Mouse (Mus musculus) hindbrain, postnatal 0 days (tissue): ENCODE data around the gene Scn5a. TPM values are rescaled to one million over a fixed set of nuclear protein-coding genes. Genes with fewer than 3 reads are reported as not detected.
A peak's percentile ranks its signal among the peaks of the same experiment; 100 is the strongest.

Experiments used
- ATAC-seq: fragments of 200-750 bp; cut with Nextera tagmentation; 2 replicates; pipeline ENCODE4 v1.8.0; 2017; ENCODE audit warnings: mild to moderate bottlenecking, moderate TSS enrichment, moderate library complexity
- DNase-seq: peaks from one replicate; pipeline ENCODE4 v3.0.0-alpha.2; 2015; ENCODE audit warnings: low spot score
- H3K27ac ChIP-seq: fragments of 300-500 bp; sonication (generic); 2 replicates; pipeline ENCODE4 v1.5.1; 2014; ENCODE audit warnings: mild to moderate bottlenecking
- H3K27me3 ChIP-seq: fragments of 300-500 bp; sonication (generic); 2 replicates; pipeline ENCODE4 v1.6.1; 2014; ENCODE audit warnings: low read length, mixed read lengths; ENCODE audit not compliant: insufficient read depth
- H3K36me3 ChIP-seq: fragments of 300-500 bp; sonication (generic); 2 replicates; pipeline ENCODE4 v1.6.1; 2014; ENCODE audit warnings: low read length, mixed read lengths; ENCODE audit not compliant: insufficient read depth
- H3K4me1 ChIP-seq: fragments of 300-500 bp; sonication (generic); 2 replicates; pipeline ENCODE4 v1.6.1; 2014; ENCODE audit warnings: antibody characterized with exemption, low read length, mixed read lengths; ENCODE audit not compliant: insufficient read depth
- H3K4me2 ChIP-seq: fragments of 300-500 bp; sonication (generic); 2 replicates; pipeline ENCODE4 v1.6.1; 2014; ENCODE audit warnings: low read depth, mild to moderate bottlenecking, low read length, moderate library complexity, mixed read lengths
- H3K4me3 ChIP-seq: fragments of 300-500 bp; sonication (generic); 2 replicates; pipeline ENCODE4 v1.5.1; 2014; ENCODE audit warnings: low read length
- H3K9ac ChIP-seq: fragments of 300-500 bp; sonication (generic); replicated peaks from 2 replicates; pipeline ENCODE4 v1.6.1; 2014; ENCODE audit warnings: mild to moderate bottlenecking, low read length, moderate library complexity, mixed read lengths
- H3K9me3 ChIP-seq: fragments of 300-500 bp; sonication (generic); 2 replicates; pipeline ENCODE4 v1.6.1; 2016; ENCODE audit warnings: low read length, mixed read lengths
- CTCF ChIP-seq: IDR thresholded peaks from 2 replicates; pipeline ENCODE4 v1.5.1; 2016; ENCODE audit warnings: antibody characterized with exemption, control low read depth, low read depth
- WGBS: fragments of 180-500 bp; shearing (Covaris S2); extraction: QIAGEN DNeasy Blood & Tissue Kit; methylation state at CpG from one replicate; pipeline ENCODE4 v1.1.7; 2014; 5-methylcytosine and 5-hydroxymethylcytosine counted together
- polyA plus RNA-seq: library from polyadenylated mRNA; unstranded; fragments of >200 nt; fragmentation: Nextera tagmentation; extraction: Ambion mirVana; gene quantifications from 2 replicates; pipeline ENCODE4 v1.2.1, GENCODE M21; 2015
- total RNA-seq: library from RNA; depleted of rRNA; stranded (reverse); fragments of >200 nt; gene quantifications from 2 replicates; pipeline ENCODE4 v1.2.3, GENCODE M21; 2014

Gene Scn5a
- total and polyA plus RNA-seq, 2 experiments from 2014 or later = 0.24 to 1.5 TPM

DNA sequence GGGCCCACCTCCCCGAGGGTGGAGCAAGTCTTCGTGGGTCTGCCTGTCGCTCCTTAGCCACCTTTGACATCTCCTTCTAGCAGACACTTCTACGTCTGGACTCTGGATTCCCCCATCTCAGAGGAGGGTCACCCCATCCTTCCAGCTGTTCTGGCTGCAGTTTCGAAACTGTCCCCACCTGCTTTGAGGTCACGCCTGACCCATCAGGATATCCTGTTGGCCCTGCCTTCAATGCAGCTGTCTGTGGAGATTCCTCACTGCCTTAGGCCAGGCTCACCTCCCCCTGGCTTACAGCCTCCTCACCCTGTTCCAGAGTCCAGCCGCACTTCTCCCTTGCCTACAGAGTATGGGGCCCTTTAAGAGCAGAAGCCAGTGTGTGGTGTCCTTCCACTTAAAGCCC lies 79.9 kb downstream of the Scn5a start:
- 89% methylated on average over 7 of the region's 7 CpGs for WGBS
- no peak for TF ChIP-seq CTCF
- Histone ChIP-seq H3K4me1 (no peaks in the 10 kb centered on the region), H3K9me3 (no peaks in the 10 kb centered on the region), H3K4me3 (no peak overlapping the region), H3K27me3 (no peaks in the 10 kb centered on the region), H3K27ac (no peak overlapping the region), H3K4me2 (no peak overlapping the region), H3K36me3 (no peaks in the 10 kb centered on the region), H3K9ac (no peak overlapping the region)
- ATAC-seq = no peak
- no peak for DNase-seq

DNA sequence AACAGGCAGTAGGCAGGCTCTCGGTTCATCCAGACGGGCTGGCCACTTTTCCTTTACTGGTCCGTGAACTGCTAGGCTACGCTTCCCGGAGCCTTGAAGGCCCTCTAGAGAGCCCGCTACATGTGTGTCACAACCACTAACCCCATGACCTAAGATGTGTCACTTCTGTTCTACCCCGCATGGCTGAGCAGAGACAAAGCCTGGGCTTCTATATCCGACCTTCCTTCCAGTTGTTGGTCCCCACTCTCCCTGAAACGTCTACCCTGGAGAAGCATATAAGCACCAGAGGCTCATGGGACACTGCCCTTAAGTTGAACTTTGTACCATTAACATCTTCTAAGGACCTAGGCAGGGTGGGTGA lies 80.6 kb downstream of the Scn5a start:
- DNase-seq (no peak), ATAC-seq (no peak)
- Histone ChIP-seq H3K4me3 (no peak overlapping the region), H3K9ac (no peak overlapping the region), H3K4me1 (no peaks in the 10 kb centered on the region), H3K27ac (no peak overlapping the region), H3K4me2 (no peak overlapping the region), H3K36me3 (no peaks in the 10 kb centered on the region), H3K9me3 (no peaks in the 10 kb centered on the region), H3K27me3 (no peaks in the 10 kb centered on the region)
- no peak for TF ChIP-seq CTCF
- 75% methylated on average over 9 of the region's 9 CpGs for WGBS

DNA sequence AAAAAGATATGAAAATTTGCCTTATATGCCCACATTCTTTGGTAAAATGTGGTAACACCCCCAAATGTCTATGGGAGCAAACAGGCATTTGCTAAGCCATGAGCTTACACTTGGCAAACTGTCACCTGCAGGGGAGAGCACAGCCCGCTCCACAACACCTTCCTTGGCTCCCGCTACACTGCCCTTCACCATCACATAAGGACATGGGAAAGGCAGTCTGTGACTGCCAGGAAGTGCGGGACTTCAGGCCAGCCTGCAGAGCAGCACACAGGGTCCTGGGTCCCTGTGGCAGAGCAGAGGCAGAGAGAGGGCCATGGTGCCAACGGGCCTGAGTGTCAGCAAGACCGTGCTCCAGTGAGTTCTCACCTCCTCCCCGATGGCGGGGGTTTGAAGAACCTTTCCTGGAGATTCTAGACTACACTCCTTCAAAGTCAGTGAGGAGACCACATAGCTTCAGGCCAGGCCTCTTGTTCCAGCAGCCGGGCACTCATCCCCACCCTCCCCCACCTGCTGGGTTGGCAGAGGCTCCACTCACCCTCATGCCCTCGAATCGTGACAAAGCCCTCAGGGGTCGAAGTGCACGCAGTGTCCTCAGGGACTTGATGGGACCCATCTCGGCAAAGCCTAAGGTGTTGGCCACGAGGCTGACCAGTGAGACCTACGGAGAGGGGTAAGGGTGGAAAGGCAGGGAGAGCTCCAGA lies 81.1 kb downstream of the Scn5a start:
- ATAC-seq (no peak), DNase-seq (no peak)
- Histone ChIP-seq H3K9me3 (no peaks in the 10 kb centered on the region), H3K36me3 (no peaks in the 10 kb centered on the region), H3K4me3 (no peak overlapping the region), H3K4me1 (no peaks in the 10 kb centered on the region), H3K4me2 (no peak overlapping the region), H3K9ac (no peak overlapping the region), H3K27me3 (no peaks in the 10 kb centered on the region), H3K27ac (no peak overlapping the region)
- TF ChIP-seq CTCF = no peak
- WGBS = 85% methylated on average over 15 of the region's 15 CpGs

DNA sequence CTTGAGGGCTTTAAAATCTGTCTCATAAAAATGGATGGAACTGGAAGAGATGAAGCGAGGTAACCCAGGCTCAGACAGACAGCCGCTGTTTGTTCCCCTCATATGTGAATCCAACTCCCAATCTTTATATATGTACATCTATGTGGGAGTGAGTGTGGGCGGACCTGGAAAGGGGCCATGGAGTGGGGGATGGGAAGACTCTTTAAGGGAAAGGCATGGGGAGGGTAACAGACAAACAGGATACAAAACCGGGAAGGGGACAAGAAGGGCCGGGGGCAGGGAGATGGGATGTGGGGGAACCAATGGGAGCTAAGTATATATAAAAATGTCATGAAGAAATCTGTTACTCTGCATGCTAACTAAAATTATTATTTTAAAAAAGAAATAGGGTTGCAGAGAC lies 81.9 kb downstream of the Scn5a start:
- Histone ChIP-seq H3K27ac (no peak overlapping the region), H3K4me2 (no peak overlapping the region), H3K4me1 (no peaks in the 10 kb centered on the region), H3K36me3 (no peaks in the 10 kb centered on the region), H3K9ac (no peak overlapping the region), H3K9me3 (no peaks in the 10 kb centered on the region), H3K4me3 (no peak overlapping the region), H3K27me3 (no peaks in the 10 kb centered on the region)
- WGBS = 55% methylated on average over 5 of the region's 5 CpGs
- no peak for TF ChIP-seq CTCF
- DNase-seq = no peak
- no peak for ATAC-seq

DNA sequence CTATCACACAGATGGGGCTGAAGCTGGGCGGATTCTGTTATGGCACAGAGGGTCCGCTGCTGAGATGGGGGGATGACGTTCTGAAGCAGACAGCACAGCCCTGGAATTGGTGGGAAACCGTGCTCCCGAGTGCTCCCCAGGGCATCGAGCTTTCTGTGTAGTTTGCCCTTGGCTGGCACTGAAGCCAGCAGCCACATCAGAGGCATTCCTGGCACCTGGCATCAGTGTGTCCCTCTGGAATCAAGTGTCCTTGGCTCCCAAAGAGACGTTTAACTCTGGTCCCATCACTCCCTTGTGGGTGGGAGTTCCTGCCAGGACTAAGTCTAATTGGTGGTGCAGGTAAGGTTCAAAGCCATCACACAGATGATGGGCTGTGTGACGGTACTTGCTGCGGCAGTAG lies 82.5 kb downstream of the Scn5a start:
- 76% methylated on average over 9 of the region's 9 CpGs for WGBS

DNA sequence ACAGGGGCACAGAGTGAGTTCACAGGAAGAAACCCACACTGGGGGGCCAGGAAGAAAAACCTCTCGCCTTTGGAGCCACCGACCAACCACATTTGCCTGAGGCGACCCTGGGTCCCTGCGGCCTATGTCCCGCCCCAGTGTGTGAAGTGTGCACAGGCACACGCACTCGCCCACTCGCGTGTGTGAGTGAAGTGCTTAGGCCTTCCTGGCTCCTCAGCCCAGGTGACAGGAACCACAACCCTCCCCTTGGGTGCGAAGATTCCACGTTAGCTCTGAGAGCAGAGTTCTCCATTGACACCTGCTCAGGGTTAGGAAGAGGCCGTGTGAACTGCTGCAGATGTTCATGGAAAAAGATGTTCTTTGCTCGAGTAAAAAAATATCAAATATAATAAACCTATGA lies 93.9 kb downstream of the Scn5a start:
- Histone ChIP-seq H3K27me3 (no peaks in the 10 kb centered on the region), H3K36me3 (no peaks in the 10 kb centered on the region), H3K4me2 (no peak overlapping the region), H3K4me1 (no peaks in the 10 kb centered on the region; the same call in 1 of the 2 replicates), H3K4me3 (no peak overlapping the region), H3K27ac (no peak overlapping the region), H3K9me3 (no peaks in the 10 kb centered on the region), H3K9ac (no peak overlapping the region)
- ATAC-seq (no peak), DNase-seq (no peak)
- 90% methylated on average over 13 of the region's 13 CpGs for WGBS
- no peak for TF ChIP-seq CTCF

More for the DNA sequence above, 82.5 kb downstream of the Scn5a start:
- DNase-seq = no peak
- H3K36me3 ChIP-seq = no peaks in the 10 kb centered on the region
- H3K4me2 ChIP-seq = no peak overlapping the region
- H3K27me3 ChIP-seq = no peaks in the 10 kb centered on the region
- H3K9me3 ChIP-seq = no peaks in the 10 kb centered on the region
- H3K4me3 ChIP-seq = no peak overlapping the region
- ATAC-seq = no peak
- TF ChIP-seq CTCF = no peak
- H3K9ac ChIP-seq = no peak overlapping the region
- no peak overlapping the region for H3K27ac ChIP-seq
- no peaks in the 10 kb centered on the region for H3K4me1 ChIP-seq

DNA sequence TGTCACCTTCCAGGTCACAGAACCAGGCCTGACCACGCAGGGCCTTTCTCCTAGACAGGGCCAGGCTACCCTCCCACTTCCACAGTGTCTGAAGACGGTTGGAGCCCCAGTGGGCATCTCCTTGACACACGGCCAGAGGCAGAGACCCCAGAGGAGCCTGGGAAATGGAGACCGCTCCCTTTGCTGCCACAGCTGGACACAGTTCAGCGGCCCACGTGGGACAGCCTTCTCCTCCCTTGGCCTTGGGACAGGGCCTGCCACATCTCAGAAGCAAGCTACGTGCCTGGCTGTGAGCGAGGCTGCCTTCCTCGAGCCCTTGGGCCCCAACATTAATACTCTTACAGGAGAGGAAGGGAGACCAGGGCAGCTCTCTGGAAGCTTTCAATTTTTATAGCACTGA lies 94.4 kb downstream of the Scn5a start:
- Histone ChIP-seq H3K27me3 (no peaks in the 10 kb centered on the region), H3K9me3 (no peaks in the 10 kb centered on the region), H3K27ac (no peak overlapping the region), H3K4me2 (no peak overlapping the region), H3K36me3 (no peaks in the 10 kb centered on the region), H3K4me3 (no peak overlapping the region), H3K9ac (no peak overlapping the region), H3K4me1 (peaks cover 4% of the 10 kb centered on the region; the same call in 1 of the 2 replicates)
- WGBS = 59% methylated on average over 9 of the region's 9 CpGs
- DNase-seq (no peak), ATAC-seq (peak; percentile 24; the same call in 1 of the 2 replicates)
- no peak for TF ChIP-seq CTCF
